Mouse (Mus musculus) stomach, postnatal 0 days (tissue): ENCODE measurements around the gene Topaz1.
"Not testable (repeated sequence)": the region's sequence is repeated elsewhere in the genome, so short reads cannot be mapped to it uniquely, and the experiment has no call there.

Experiments
- CTCF ChIP-seq: IDR thresholded peaks from 2 replicates; pipeline ENCODE4 v1.5.1; 2016; ENCODE audit warnings: antibody characterized with exemption, low read depth, mild to moderate bottlenecking, moderate library complexity
- EP300 ChIP-seq: optimal IDR thresholded peaks from 2 replicates; pipeline ENCODE3; 2016; ENCODE audit warnings: antibody characterized with exemption

DNA sequence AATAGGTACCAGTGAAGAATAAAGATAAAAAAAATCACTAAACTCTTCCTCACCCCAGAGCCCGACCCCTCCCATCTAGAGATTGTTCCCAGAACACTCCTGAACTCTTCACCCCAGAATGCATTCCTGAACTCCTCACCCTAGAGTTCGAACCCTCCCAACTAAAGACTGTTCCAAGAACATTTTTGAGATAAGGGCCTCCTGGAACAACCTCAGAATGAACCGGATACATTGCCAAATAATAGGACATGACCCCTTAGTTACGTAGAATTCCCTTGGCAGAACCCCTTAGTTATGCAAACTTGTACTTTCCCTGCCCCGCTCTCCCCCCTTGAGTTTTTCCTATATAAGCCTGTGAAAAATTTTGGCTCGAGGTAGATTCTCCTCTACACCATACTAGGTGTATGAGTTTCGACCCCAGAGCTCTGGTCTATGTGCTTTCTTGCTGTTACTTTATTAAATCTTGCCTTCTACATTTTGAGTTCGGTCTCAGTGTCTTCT lies 100.7 kb downstream of the Topaz1 start:
- TF ChIP-seq CTCF, EP300: not testable (repeated sequence)
